Mouse (Mus musculus): ENCODE results near the gene Npm3.

The Npm3 gene

DNA sequence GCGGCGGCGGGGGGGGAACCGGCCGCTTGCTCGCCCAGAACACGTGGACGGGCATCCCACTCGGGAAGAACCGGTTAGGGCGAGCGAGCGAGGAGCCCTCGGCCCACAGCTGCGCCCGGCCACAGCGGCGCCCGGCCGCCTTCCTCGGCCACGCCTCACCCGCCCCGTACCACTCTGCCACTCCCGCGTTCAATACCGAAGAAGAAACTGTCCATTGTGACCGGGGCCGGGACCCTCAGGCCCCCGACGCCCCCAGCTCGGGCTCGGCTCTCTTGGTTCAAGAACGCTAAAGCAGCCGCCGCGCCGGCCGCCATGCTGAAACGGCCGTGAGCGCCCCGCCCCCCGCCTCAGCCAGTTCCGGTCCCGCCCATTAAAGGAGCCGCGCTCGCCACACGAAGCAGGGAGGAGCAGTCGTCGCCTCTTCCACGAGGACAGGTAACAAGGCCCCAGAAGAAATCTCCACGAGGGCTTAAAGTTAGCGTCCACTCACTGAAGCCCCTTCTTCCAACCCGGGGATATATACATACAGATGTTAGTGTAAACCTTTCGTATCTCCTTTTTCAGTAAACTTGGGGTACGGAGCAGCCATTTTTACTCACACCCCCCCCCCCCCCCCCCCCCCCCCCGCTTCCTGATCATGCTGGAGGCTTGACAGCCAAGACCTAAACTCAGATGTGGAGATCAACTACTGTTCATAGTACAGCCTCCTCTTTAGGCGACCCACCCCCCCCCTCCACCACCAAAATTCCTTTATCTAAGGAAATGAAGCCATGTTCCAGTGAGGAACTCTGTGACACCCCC is at the start of gene Npm3:
TSS of gene Npm3 (minus strand) at position 349 of the 801 bp plus-strand sequence.
- in situ Hi-C loops (cut with MboI, MseI): loop anchor here (5.0 to 25.0 kb wide), 3 partner anchors 177 to 522 kb away; partner anchors contain the start of genes Gm17018 (in 1 of the 2) and Poll (in 1 of the 2)

DNA sequence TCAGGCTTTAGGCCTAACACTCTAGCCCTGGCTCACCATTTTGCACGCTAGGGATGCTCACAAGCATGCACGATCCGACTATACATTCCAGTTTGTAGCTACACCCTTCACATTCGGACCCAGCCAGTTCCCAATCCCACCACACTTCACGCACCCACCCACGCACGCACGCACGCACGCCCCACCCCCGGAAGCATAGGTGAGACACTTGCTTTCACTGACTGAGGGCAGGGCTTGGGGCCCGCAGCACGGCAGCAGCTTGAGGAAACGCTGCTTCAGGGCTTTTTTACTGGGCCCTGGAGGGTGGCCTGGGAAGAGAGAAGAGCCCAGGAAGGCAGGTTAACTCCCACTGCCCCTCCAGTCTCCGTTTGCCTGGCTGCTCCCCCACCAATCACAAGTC is 47.5 kb upstream of the Npm3 start:
- in situ Hi-C loops (cut with MboI, MseI): loop anchor here in 1 of 2 experiments (25.0 kb wide), 1 partner anchor 1265 kb away; the partner anchor contains the start of genes Pcgf6 and Taf5

- in situ Hi-C loops (cut with MboI, MseI): loop anchor here in 1 of 2 experiments (25.0 kb wide), 1 partner anchor 1266 kb away; the partner anchor contains the start of genes Pcgf6 and Taf5
Observed at GRCm38 (mm10) chr19:45796061-45796556, 46.7 kb upstream of the Npm3 start.

- in situ Hi-C loops (cut with MboI, MseI): loop anchor here in 1 of 2 experiments (25.0 kb wide), 1 partner anchor 1267 kb away; the partner anchor contains the start of genes Pcgf6 and Taf5
Observed at GRCm38 (mm10) chr19:45795406-45795944, 46.1 kb upstream of the Npm3 start.

DNA sequence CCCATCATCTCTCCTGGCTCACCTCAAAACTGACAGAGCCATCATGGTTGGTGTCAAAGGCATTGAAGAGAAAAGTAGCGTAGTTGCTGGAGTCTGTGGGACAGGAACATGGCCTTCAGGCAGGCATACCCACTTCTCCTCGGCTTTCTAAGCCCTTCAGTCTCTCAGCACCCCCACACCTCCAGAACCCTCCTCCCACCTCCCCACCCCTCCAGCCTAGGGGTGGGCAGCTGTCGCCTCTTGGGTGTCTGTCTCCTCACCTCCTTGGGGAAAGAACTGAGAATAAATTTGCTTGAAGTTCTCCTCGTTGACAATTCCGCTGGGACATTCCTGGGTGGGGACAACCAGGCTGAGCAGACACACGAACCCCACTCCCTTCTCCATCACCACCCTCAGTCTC is 45.3 kb upstream of the Npm3 start:
- in situ Hi-C loops (cut with MboI, MseI): loop anchor here in 1 of 2 experiments (25.0 kb wide), 1 partner anchor 1268 kb away; the partner anchor contains the start of genes Pcgf6 and Taf5

- in situ Hi-C loops (cut with MboI, MseI): loop anchor here in 1 of 2 experiments (25.0 kb wide), 1 partner anchor 1270 kb away; the partner anchor contains the start of genes Pcgf6 and Taf5
Observed at GRCm38 (mm10) chr19:45792404-45792803, 43.0 kb upstream of the Npm3 start.

- in situ Hi-C loops (cut with MboI, MseI): loop anchor here in 1 of 2 experiments (25.0 kb wide), 1 partner anchor 1272 kb away; the partner anchor contains the start of genes Pcgf6 and Taf5
Observed at GRCm38 (mm10) chr19:45789888-45790874, 40.8 kb upstream of the Npm3 start.

DNA sequence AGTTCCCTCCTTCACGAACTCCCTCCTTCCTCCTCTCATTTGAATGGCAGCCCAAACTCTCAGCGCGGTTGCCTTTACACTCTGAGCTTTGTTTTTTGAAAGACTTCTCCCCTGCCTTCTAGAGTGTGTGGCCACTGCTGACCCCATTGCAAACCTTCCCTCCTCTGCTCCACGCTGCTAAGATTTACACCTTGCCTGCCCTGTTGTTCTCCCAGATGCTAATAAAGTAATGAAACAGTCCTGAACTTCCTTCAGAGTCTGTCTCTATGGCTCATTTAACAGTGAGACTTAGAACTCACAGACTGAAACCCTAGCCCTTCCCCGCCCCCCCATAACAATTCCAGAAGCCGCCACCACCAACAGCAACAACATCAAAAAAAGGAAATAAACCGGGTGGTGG is 40.0 kb upstream of the Npm3 start:
- in situ Hi-C loops (cut with MboI, MseI): loop anchor here in 1 of 2 experiments (25.0 kb wide), 1 partner anchor 1273 kb away; the partner anchor contains the start of genes Pcgf6 and Taf5

DNA sequence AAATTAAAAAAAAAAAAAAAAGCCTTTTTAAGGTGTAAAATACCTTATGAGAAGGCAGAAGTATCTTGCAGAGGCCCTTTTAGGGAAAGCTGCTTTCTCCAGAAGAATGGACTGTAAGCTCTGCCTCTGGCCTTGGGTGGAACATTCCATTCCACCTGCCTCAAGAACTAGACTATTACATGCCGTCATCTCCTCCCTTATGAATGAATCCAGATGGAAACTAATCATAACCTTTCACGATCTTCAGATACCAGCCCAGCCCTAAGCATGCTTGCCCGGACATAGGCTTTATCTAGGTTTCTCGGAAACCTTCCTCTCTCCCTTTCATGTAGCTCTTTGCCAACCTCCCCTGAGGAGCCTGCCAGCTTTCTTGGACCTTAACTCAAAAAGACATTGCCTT is 38.9 kb upstream of the Npm3 start:
- in situ Hi-C loops (cut with MboI, MseI): loop anchor here in 1 of 2 experiments (25.0 kb wide), 1 partner anchor 1274 kb away; the partner anchor contains the start of genes Pcgf6 and Taf5

- in situ Hi-C loops (cut with MboI, MseI): loop anchor here in 1 of 2 experiments (25.0 kb wide), 1 partner anchor 1275 kb away; the partner anchor contains the start of genes Pcgf6 and Taf5
Observed at GRCm38 (mm10) chr19:45787450-45787849, 38.1 kb upstream of the Npm3 start.

DNA sequence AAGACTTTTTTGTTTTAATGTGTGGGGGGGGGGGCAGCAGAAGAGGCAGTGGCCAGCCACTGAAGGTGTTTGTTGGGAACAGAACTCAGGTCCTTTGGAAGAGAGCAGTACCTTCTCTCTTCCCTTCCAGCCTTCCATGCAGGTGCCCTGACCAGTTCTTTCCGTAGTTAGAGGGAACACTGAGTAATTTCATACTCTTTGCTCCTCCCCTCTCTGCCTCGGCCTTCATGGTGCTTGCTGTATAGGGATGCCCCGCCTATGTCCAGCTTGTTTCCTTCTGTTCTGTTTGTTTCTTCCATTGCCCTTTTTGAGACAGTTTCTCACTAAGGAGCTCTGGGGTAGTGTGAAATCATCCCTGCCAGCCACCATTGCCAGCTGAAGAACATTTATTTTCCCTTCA is 36.1 kb upstream of the Npm3 start:
- in situ Hi-C loops (cut with MboI, MseI): loop anchor here in 1 of 2 experiments (25.0 kb wide), 1 partner anchor 1277 kb away; the partner anchor contains the start of genes Pcgf6 and Taf5

- in situ Hi-C loops (cut with MboI, MseI): loop anchor here in 1 of 2 experiments (25.0 kb wide), 1 partner anchor 1278 kb away; the partner anchor contains the start of genes Pcgf6 and Taf5
Observed at GRCm38 (mm10) chr19:45783933-45784576, 34.7 kb upstream of the Npm3 start.

GRCm38 (mm10) chr19:45783181-45783932 is 34.0 kb upstream of the Npm3 start, which contains the start of gene Mgea5:
TSS of gene Mgea5 (minus strand) at chr19:45783837.
- in situ Hi-C loops (cut with MboI, MseI): loop anchor here in 1 of 2 experiments (25.0 kb wide), 1 partner anchor 1279 kb away; the partner anchor contains the start of genes Pcgf6 and Taf5

DNA sequence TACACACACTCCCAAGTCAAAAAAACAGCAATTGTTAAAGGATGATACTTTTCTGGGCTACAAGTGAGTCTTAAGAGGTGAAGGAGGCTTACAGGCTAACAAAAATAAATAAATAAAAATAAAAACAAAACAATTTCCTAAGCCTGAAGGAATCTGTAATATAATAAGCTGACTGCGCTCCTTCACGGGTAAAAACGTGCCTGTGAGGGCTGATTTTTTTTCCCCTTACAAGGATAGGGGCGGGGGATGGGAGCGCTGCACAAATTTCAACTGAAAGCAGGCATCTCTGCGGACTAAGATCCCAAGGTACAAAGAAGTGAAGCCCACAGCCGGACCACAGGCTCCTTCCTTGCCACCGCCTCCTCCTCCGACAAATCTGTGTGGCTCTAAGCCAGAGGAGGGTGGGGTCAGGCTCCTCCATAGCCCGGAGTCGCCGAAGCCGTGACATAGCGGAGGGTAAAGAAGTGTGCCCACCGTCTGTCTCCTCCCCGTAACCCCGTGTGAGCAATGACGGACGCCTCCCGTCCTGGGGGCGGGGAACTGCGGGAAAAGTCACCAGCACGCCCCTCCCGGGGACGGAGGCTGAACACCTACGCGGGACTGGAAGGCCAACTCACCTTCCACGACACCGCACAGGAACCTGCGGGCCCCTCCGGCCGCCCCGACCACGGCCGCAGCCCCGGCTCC is 33.1 kb upstream of the Npm3 start:
- in situ Hi-C loops (cut with MboI, MseI): loop anchor here in 1 of 2 experiments (25.0 kb wide), 1 partner anchor 1280 kb away; the partner anchor contains the start of genes Pcgf6 and Taf5

DNA sequence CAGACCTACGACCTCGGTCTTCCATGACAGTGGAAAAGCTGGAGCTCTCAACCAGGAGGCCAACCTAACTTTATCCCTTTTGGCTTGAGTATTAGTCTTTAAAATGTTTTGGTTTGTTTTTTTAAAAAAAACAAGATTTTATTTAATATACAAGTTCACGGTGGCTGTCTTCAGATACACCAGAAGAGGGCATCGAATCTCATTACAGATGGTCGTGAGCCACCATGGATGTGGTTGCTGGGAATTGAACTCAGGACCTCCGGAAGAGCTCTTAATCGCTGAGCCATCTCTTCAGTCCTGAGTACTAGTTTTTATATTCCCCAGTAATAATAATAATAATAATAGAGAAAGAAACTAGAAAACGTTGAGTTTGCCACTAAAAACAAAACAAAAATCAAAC is 32.3 kb upstream of the Npm3 start:
- in situ Hi-C loops (cut with MboI, MseI): loop anchor here in 1 of 2 experiments (25.0 kb wide), 1 partner anchor 1281 kb away; the partner anchor contains the start of genes Pcgf6 and Taf5

DNA sequence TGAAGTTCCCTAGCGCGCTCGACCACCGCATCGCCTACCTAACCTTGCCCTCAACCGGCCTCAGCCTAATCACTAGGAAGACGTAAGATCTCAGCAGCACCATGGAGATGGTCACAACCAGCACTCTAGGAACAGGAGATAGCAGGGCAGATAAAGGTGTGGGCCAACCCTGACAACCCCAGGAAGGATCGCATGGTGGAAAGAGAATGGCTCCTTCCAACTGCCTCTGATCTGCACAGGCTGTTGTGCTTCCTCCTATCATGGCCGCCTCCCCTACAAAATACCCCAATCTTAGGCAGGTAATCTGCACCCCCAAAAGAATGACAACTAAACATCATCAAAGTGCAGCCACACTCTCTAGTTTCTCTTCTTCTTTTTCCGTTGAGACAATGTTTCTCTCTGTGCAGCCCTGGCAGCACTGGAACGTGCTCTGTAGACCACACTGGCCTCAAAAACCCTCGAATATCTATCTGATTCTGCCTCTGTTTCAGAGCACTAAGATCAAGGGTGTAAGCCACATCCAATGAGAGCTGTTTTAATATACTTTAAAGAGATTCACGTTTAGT is 31.0 kb upstream of the Npm3 start:
- in situ Hi-C loops (cut with MboI, MseI): loop anchor here in 1 of 2 experiments (25.0 kb wide), 1 partner anchor 1282 kb away; the partner anchor contains the start of genes Pcgf6 and Taf5

DNA sequence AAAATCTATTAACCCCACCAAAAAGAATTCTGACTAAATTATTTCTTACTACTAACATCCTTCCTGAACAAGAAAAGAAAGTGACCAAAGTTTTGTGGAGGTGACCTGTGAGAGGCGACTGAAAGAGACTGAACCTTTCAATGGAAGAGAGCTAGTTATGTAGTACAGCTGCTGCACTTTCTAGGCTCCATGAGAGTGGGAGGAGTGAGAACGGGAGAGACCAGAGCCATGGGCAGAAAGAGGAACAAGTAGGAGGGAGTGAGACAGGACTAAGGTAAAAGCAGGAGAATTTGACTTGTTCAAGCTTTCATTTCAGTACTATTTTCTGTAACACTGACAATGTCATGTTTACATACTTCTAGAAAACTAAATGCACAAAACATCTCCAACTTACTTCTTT is 26.1 kb upstream of the Npm3 start:
- in situ Hi-C loops (cut with MboI, MseI): loop anchor here (10.0 to 25.0 kb wide), 2 partner anchors 1287 to 1511 kb away; partner anchors contain the start of genes Pcgf6 (in 1 of the 2) and Taf5 (in 1 of the 2)

Measured in T-helper 17 cell (primary cell).